Mouse (Mus musculus): ENCODE results near the gene Lmntd1. TPM values are rescaled to one million over a fixed set of nuclear protein-coding genes. Genes with fewer than 3 reads are reported as not detected.

The Lmntd1 gene
- polyA plus RNA-seq, 1 experiment from 2014 or later: not detected

- Histone ChIP-seq H3K27ac (ENCODE audit: low read length) (no peak overlapping the region), H3K4me1 (ENCODE audit: control insufficient read depth, low read depth, low read length) (no peaks in the 10 kb centered on the region), H3K9ac (ENCODE audit: low read depth, low read length) (no peak overlapping the region), H3K4me2 (ENCODE audit: low read depth, low read length) (no peak overlapping the region), H3K36me3 (ENCODE audit: control insufficient read depth, insufficient read depth) (no peaks in the 10 kb centered on the region), H3K9me3 (replicated peaks; ENCODE audit: control insufficient read depth, low read length) (no peaks in the 10 kb centered on the region), H3K4me3 (ENCODE audit: low read depth, low read length) (no peak overlapping the region), H3K27me3 (ENCODE audit: control insufficient read depth, insufficient read depth, low read depth, low read length) (no peaks in the 10 kb centered on the region)
- no peak for ATAC-seq (ENCODE audit: low read depth)
- 67% methylated on average over 18 of the region's 18 CpGs for WGBS (ENCODE audit: insufficient replicate concordance)
These were observed 172.6 kb downstream of the Lmntd1 start for GRCm38 (mm10) chr6:145441416-145442110.

- Histone ChIP-seq H3K4me2 (ENCODE audit: low read depth, low read length) (no peak overlapping the region), H3K4me3 (ENCODE audit: low read depth, low read length) (no peak overlapping the region), H3K4me1 (ENCODE audit: control insufficient read depth, low read depth, low read length) (no peaks in the 10 kb centered on the region), H3K27me3 (ENCODE audit: control insufficient read depth, insufficient read depth, low read depth, low read length) (no peaks in the 10 kb centered on the region), H3K27ac (ENCODE audit: low read length) (no peak overlapping the region), H3K36me3 (ENCODE audit: control insufficient read depth, insufficient read depth) (no peaks in the 10 kb centered on the region), H3K9me3 (replicated peaks; ENCODE audit: control insufficient read depth, low read length) (no peaks in the 10 kb centered on the region), H3K9ac (ENCODE audit: low read depth, low read length) (no peak overlapping the region)
- 66% methylated on average over 5 of the region's 5 CpGs for WGBS (ENCODE audit: insufficient replicate concordance)
- ATAC-seq (ENCODE audit: low read depth): no peak
These were observed 175.3 kb downstream of the Lmntd1 start for GRCm38 (mm10) chr6:145438851-145439250.

GRCm38 (mm10) chr6:145435764-145436163 lies 178.4 kb downstream of the Lmntd1 start:
- ATAC-seq (ENCODE audit: low read depth): peak; percentile 53
- H3K4me3 ChIP-seq (ENCODE audit: low read depth, low read length): no peak overlapping the region
- no peaks in the 10 kb centered on the region for H3K4me1 ChIP-seq (ENCODE audit: control insufficient read depth, low read depth, low read length)
- no peaks in the 10 kb centered on the region for H3K27me3 ChIP-seq (ENCODE audit: control insufficient read depth, insufficient read depth, low read depth, low read length)
- WGBS (ENCODE audit: insufficient replicate concordance): 50% methylated on average over 10 of the region's 10 CpGs
- H3K9me3 ChIP-seq (replicated peaks; ENCODE audit: control insufficient read depth, low read length): no peaks in the 10 kb centered on the region
- H3K9ac ChIP-seq (ENCODE audit: low read depth, low read length): no peak overlapping the region
- H3K27ac ChIP-seq (ENCODE audit: low read length): no peak overlapping the region
- no peaks in the 10 kb centered on the region for H3K36me3 ChIP-seq (ENCODE audit: control insufficient read depth, insufficient read depth)
- no peak overlapping the region for H3K4me2 ChIP-seq (ENCODE audit: low read depth, low read length)

GRCm38 (mm10) chr6:145435156-145435555 lies 179.0 kb downstream of the Lmntd1 start:
- Histone ChIP-seq H3K27ac (ENCODE audit: low read length) (no peak overlapping the region), H3K4me1 (ENCODE audit: control insufficient read depth, low read depth, low read length) (no peaks in the 10 kb centered on the region), H3K36me3 (ENCODE audit: control insufficient read depth, insufficient read depth) (no peaks in the 10 kb centered on the region), H3K9me3 (replicated peaks; ENCODE audit: control insufficient read depth, low read length) (no peaks in the 10 kb centered on the region), H3K9ac (ENCODE audit: low read depth, low read length) (no peak overlapping the region), H3K4me2 (ENCODE audit: low read depth, low read length) (no peak overlapping the region), H3K4me3 (ENCODE audit: low read depth, low read length) (no peak overlapping the region), H3K27me3 (ENCODE audit: control insufficient read depth, insufficient read depth, low read depth, low read length) (no peaks in the 10 kb centered on the region)
- WGBS (ENCODE audit: insufficient replicate concordance): 64% methylated on average over 1 of the region's 1 CpGs
- ATAC-seq (ENCODE audit: low read depth): no peak

- WGBS (ENCODE audit: insufficient replicate concordance): 60% methylated on average over 8 of the region's 8 CpGs
- no peak overlapping the region for H3K27ac ChIP-seq (ENCODE audit: low read length)
- no peaks in the 10 kb centered on the region for H3K4me1 ChIP-seq (ENCODE audit: control insufficient read depth, low read depth, low read length)
- H3K36me3 ChIP-seq (ENCODE audit: control insufficient read depth, insufficient read depth): no peaks in the 10 kb centered on the region
- no peak for ATAC-seq (ENCODE audit: low read depth)
- H3K4me2 ChIP-seq (ENCODE audit: low read depth, low read length): no peak overlapping the region
- no peaks in the 10 kb centered on the region for H3K27me3 ChIP-seq (ENCODE audit: control insufficient read depth, insufficient read depth, low read depth, low read length)
- no peak overlapping the region for H3K4me3 ChIP-seq (ENCODE audit: low read depth, low read length)
- H3K9me3 ChIP-seq (replicated peaks; ENCODE audit: control insufficient read depth, low read length): no peaks in the 10 kb centered on the region
- no peak overlapping the region for H3K9ac ChIP-seq (ENCODE audit: low read depth, low read length)
These were observed 180.2 kb downstream of the Lmntd1 start for GRCm38 (mm10) chr6:145433897-145434296.

- H3K4me3 ChIP-seq (ENCODE audit: low read depth, low read length): no peak overlapping the region
- no peaks in the 10 kb centered on the region for H3K27me3 ChIP-seq (ENCODE audit: control insufficient read depth, insufficient read depth, low read depth, low read length)
- no peak for ATAC-seq (ENCODE audit: low read depth)
- H3K4me1 ChIP-seq (ENCODE audit: control insufficient read depth, low read depth, low read length): no peaks in the 10 kb centered on the region
- H3K9ac ChIP-seq (ENCODE audit: low read depth, low read length): no peak overlapping the region
- no peak overlapping the region for H3K27ac ChIP-seq (ENCODE audit: low read length)
- H3K36me3 ChIP-seq (ENCODE audit: control insufficient read depth, insufficient read depth): no peaks in the 10 kb centered on the region
- H3K9me3 ChIP-seq (replicated peaks; ENCODE audit: control insufficient read depth, low read length): no peaks in the 10 kb centered on the region
- WGBS (ENCODE audit: insufficient replicate concordance): 56% methylated on average over 11 of the region's 11 CpGs
- H3K4me2 ChIP-seq (ENCODE audit: low read depth, low read length): no peak overlapping the region
These were observed 181.1 kb downstream of the Lmntd1 start for GRCm38 (mm10) chr6:145432711-145433708.

- Histone ChIP-seq H3K9ac (ENCODE audit: low read depth, low read length) (no peak overlapping the region), H3K9me3 (replicated peaks; ENCODE audit: control insufficient read depth, low read length) (no peaks in the 10 kb centered on the region), H3K4me2 (ENCODE audit: low read depth, low read length) (no peak overlapping the region), H3K27me3 (ENCODE audit: control insufficient read depth, insufficient read depth, low read depth, low read length) (no peaks in the 10 kb centered on the region), H3K27ac (ENCODE audit: low read length) (no peak overlapping the region), H3K36me3 (ENCODE audit: control insufficient read depth, insufficient read depth) (no peaks in the 10 kb centered on the region), H3K4me1 (ENCODE audit: control insufficient read depth, low read depth, low read length) (no peaks in the 10 kb centered on the region), H3K4me3 (ENCODE audit: low read depth, low read length) (no peak overlapping the region)
- ATAC-seq (ENCODE audit: low read depth): no peak
- 56% methylated on average over 14 of the region's 14 CpGs for WGBS (ENCODE audit: insufficient replicate concordance)
These were observed 182.4 kb downstream of the Lmntd1 start for GRCm38 (mm10) chr6:145431747-145432146.

GRCm38 (mm10) chr6:145427411-145427810 lies 186.7 kb downstream of the Lmntd1 start:
- WGBS (ENCODE audit: insufficient replicate concordance): 71% methylated on average over 15 of the region's 15 CpGs
- H3K27me3 ChIP-seq (ENCODE audit: control insufficient read depth, insufficient read depth, low read depth, low read length): no peaks in the 10 kb centered on the region
- no peak for ATAC-seq (ENCODE audit: low read depth)
- H3K4me1 ChIP-seq (ENCODE audit: control insufficient read depth, low read depth, low read length): no peaks in the 10 kb centered on the region
- no peaks in the 10 kb centered on the region for H3K9me3 ChIP-seq (replicated peaks; ENCODE audit: control insufficient read depth, low read length)
- no peak overlapping the region for H3K9ac ChIP-seq (ENCODE audit: low read depth, low read length)
- no peak overlapping the region for H3K27ac ChIP-seq (ENCODE audit: low read length)
- H3K4me2 ChIP-seq (ENCODE audit: low read depth, low read length): no peak overlapping the region
- no peak overlapping the region for H3K4me3 ChIP-seq (ENCODE audit: low read depth, low read length)
- no peaks in the 10 kb centered on the region for H3K36me3 ChIP-seq (ENCODE audit: control insufficient read depth, insufficient read depth)

- Histone ChIP-seq H3K9me3 (replicated peaks; ENCODE audit: control insufficient read depth, low read length) (no peaks in the 10 kb centered on the region), H3K27me3 (ENCODE audit: control insufficient read depth, insufficient read depth, low read depth, low read length) (no peaks in the 10 kb centered on the region), H3K4me2 (ENCODE audit: low read depth, low read length) (no peak overlapping the region), H3K36me3 (ENCODE audit: control insufficient read depth, insufficient read depth) (no peaks in the 10 kb centered on the region), H3K4me1 (ENCODE audit: control insufficient read depth, low read depth, low read length) (no peaks in the 10 kb centered on the region), H3K9ac (ENCODE audit: low read depth, low read length) (no peak overlapping the region), H3K27ac (ENCODE audit: low read length) (no peak overlapping the region), H3K4me3 (ENCODE audit: low read depth, low read length) (no peak overlapping the region)
- no peak for ATAC-seq (ENCODE audit: low read depth)
- WGBS (ENCODE audit: insufficient replicate concordance): 74% methylated on average over 10 of the region's 10 CpGs
These were observed 187.6 kb downstream of the Lmntd1 start for GRCm38 (mm10) chr6:145426501-145426900.

All from liver, embryonic 16.5 days (tissue).